Mouse (Mus musculus) thymus, postnatal 0 days (tissue): ENCODE results near the gene Tbc1d20. TPM values are rescaled to one million over a fixed set of nuclear protein-coding genes. Genes with fewer than 3 reads are reported as not detected.

ENCODE experiments used
- DNase-seq: peaks from one replicate; pipeline ENCODE4 v3.0.0-alpha.2; 2015; ENCODE audit warnings: low spot score
- polyA plus RNA-seq: library from polyadenylated mRNA; unstranded; fragments of >200 nt; fragmentation: Nextera tagmentation; extraction: Ambion mirVana; gene quantifications from 2 replicates; pipeline ENCODE4 v1.2.1, GENCODE M21; 2015

Gene Tbc1d20
- polyA plus RNA-seq, 1 experiment from 2014 or later: 31.1 TPM

DNA sequence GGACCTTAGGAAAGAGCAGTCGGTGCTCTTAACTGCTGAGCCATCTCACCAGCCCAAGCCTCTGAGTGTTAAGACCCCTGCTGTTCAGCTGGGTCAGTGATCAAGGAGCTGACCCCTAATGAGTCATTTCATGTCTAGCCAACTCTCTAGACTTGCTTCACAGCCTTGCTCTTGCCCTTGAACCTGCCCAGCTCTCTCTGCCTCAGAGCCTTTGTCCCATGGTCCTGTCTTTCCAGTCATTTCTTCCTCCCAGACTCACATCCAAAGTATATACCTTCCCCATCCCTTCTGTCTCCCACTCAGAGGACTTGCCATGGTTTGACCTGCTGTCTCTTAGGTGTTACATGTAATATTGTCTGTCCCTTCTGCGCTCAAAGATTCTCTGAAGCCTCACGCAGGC lies 63.6 kb downstream of the Tbc1d20 start:
- DNase-seq: no peak

DNA sequence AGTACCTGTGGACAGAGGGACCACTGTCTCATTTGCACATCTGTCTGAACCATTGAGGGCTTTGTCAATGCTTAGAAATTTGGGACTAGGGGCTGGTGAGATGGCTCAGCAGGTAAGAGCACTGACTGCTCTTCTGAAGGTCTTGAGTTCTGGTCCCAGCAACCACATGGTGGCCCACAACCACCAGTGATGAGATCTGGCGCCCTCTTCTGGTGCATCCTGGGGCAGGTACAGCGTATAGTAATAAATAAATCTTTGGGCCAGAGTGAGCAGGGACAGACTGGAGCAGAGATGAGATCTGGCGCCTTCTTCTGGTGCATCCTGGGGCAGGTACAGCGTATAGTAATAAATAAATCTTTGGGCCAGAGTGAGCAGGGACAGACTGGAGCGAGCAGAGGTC lies 65.3 kb downstream of the Tbc1d20 start:
- DNase-seq: peak; percentile 12

DNA sequence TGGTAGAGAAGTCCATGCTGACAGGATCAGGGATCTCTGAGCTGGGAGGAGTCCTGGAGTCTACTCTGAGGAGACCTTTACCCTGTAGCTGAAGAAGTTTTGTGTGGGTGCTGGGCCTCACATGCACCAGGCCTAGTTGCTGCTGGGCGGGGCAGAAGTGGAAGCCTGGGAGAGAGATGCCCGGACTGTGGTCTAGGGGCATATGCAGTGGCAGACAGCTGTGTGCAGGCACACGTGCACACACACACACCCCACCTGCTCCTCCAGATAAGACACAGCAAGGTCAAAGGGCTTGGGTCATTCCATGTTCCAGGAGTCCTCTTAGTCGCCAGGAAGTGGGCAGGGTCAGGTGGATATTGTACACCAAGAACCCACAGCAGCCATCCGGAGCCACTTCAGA lies 66.0 kb downstream of the Tbc1d20 start:
- DNase-seq: peak; percentile 34

DNA sequence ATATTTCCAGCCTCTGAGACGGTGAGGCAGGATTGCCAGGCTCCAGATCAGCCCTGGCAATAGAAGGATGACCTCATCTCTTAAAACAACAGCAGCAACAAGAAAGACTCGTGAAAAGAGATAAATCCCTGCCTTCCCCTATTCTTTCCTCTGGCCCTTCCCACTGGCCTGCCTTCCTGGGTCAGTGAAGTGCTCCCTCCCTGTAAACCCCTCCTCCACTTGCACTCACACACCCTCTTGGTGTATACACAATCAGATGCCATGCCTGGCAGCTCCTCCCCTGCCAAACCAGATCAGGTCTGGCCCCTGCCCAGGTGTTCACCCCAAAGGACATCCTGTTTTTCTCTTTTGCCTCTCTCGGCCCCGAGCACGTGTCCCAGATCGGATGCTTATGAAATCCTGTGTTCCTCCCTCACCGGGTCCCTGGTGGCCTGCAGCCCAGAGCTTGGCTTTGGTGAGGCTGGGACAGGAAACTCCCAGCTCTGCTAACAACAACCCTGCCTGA lies 66.7 kb downstream of the Tbc1d20 start:
- DNase-seq: peak; percentile 57

DNA sequence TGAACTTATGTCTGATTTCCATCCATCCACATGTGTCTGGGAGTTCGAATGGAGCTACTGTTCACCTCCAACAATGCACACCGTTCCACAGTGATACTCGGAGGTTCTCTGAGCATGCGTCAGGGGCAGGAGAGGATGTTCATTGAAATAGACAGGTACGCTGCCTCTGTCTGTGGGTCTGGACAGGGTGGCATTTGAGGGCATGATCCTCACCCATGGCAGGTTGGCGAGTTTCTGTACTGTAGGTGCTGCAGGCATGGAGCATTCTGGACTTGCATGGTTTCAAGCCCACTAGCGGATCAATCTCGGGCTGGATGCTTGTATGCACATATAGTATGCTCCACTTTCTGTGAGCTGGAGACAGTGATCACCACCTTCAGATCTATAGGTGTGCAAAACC lies 67.6 kb downstream of the Tbc1d20 start:
- DNase-seq: no peak

Other genes with a start within 250 kb of the Tbc1d20 start
- gene Scrt2, start 212.3 kb upstream of the Tbc1d20 start, polyA plus RNA-seq: 0.08 TPM in 1 of 2 replicates, not detected in the other
- gene Srxn1, start 188.3 kb upstream of the Tbc1d20 start, polyA plus RNA-seq: 23.2 and 23.6 TPM in 2 replicates
- gene Tcf15, start 150.3 kb upstream of the Tbc1d20 start, polyA plus RNA-seq: 2.1 TPM in 2 replicates
- gene Csnk2a1, start 67.0 kb upstream of the Tbc1d20 start, polyA plus RNA-seq: 105 and 120 TPM in 2 replicates
- gene Rbck1, start 38.8 kb downstream of the Tbc1d20 start, polyA plus RNA-seq: 131 and 138 TPM in 2 replicates
- 1.4 and 1.6 TPM in 2 replicates for gene Trib3, start 50.2 kb downstream of the Tbc1d20 start, polyA plus RNA-seq
- not detected in 2 replicates for gene Nrsn2, start 82.8 kb downstream of the Tbc1d20 start, polyA plus RNA-seq
- gene Sox12, start 104.2 kb downstream of the Tbc1d20 start, polyA plus RNA-seq: 0.91 and 1.2 TPM in 2 replicates
- 7.2 and 7.4 TPM in 2 replicates for gene Zcchc3, start 121.2 kb downstream of the Tbc1d20 start, polyA plus RNA-seq
- gene 6820408C15Rik, start 121.8 kb downstream of the Tbc1d20 start, polyA plus RNA-seq: 0.51 and 0.64 TPM in 2 replicates
- 0.23 and 0.28 TPM in 2 replicates for gene Defb23, start 170.8 kb downstream of the Tbc1d20 start, polyA plus RNA-seq
- gene Defb20, start 183.2 kb downstream of the Tbc1d20 start, polyA plus RNA-seq: not detected in 2 replicates
- not detected in 2 replicates for gene Defb22, start 196.3 kb downstream of the Tbc1d20 start, polyA plus RNA-seq
- gene Defb26, start 217.9 kb downstream of the Tbc1d20 start, polyA plus RNA-seq: 0.24 TPM in 1 of 2 replicates, not detected in the other
- gene Defb28, start 224.4 kb downstream of the Tbc1d20 start, polyA plus RNA-seq: not detected in 2 replicates
- gene Defb29, start 246.3 kb downstream of the Tbc1d20 start, polyA plus RNA-seq: not detected in 2 replicates